Mouse (Mus musculus) testis, postnatal 14 days (tissue): ENCODE measurements around the gene Rint1.

Experiments used
- DNase-seq: peaks from one replicate; pipeline ENCODE4 v3.0.0; 2021; ENCODE audit warnings: low spot score

Gene Rint1

GRCm38 (mm10) chr5:23864054-23864965, 76.8 kb downstream of the Rint1 start:
- DNase-seq = no peak

GRCm38 (mm10) chr5:23865941-23866340, 78.4 kb downstream of the Rint1 start:
- no peak for DNase-seq
